Mouse (Mus musculus) ES-Bruce4 (cell line): ENCODE data around the gene Sec14l1.
A peak's percentile ranks its signal among the peaks of the same experiment; 100 is the strongest.

Experiments
- CTCF ChIP-seq: IDR thresholded peaks from one replicate; pipeline ENCODE4 v1.8.1; 2011; ENCODE audit warnings: low read depth, low read length
- POLR2A ChIP-seq: IDR thresholded peaks from one replicate; pipeline ENCODE4 v1.8.1; 2011; ENCODE audit warnings: low read length; ENCODE audit not compliant: insufficient read depth

DNA sequence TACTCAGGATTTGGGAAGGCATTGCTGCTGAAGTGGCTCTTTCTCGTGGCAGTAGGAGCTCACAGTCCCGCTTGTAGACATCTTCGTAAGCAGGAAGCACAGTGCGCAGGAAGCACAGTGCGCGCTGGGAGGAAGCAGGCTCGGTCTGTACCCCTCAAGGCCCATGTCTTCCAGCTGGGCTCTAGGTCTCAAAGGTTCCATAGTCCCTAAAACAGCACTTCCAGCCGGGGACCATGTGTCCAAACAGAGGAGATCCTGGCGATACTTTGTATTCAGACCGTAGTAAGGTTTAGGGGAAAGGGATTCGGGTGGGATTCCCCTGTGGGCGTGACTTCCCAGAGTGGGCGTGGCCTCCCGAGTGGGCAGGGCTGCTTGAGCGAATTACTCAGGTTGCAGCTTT, 60.0 kb downstream of the Sec14l1 start:
- TF ChIP-seq CTCF (no peak), POLR2A (peak; percentile 20)
